Mouse (Mus musculus) ES-E14 (cell line): Measurements from ENCODE around the gene Ric8b. TPM values are rescaled to one million over a fixed set of nuclear protein-coding genes. Genes with fewer than 3 reads are reported as not detected.

ENCODE experiments used
- DNase-seq: peaks from one replicate; pipeline ENCODE4 v3.0.0-alpha.2; 2013; ENCODE audit warnings: low read depth, low spot score
- H3K27ac ChIP-seq: 2 replicates; pipeline ENCODE4 v1.5.1; 2012; ENCODE audit warnings: low read depth, mild to moderate bottlenecking, low read length, moderate library complexity, mixed read lengths; ENCODE audit not compliant: poor library complexity, insufficient read depth, severe bottlenecking
- H3K36me3 ChIP-seq: 2 replicates; pipeline ENCODE4 v1.6.1; 2012; ENCODE audit warnings: mild to moderate bottlenecking, low read length, moderate library complexity, mixed read lengths; ENCODE audit not compliant: control insufficient read depth, poor library complexity, insufficient read depth, severe bottlenecking
- H3K4me1 ChIP-seq, 2 experiments: fragments of 150-350 bp in 1 of 2; sonication (generic) in 1 of 2; 2 replicates each; pipeline ENCODE4 v1.6.1; 2012; ENCODE audit warnings: low read length in 2 of 2, mild to moderate bottlenecking in 1 of 2, mixed read lengths in 1 of 2; ENCODE audit not compliant: control insufficient read depth in 2 of 2, insufficient read depth in 2 of 2, poor library complexity in 1 of 2
- H3K4me3 ChIP-seq, 2 experiments: fragments of 150-350 bp in 1 of 2; sonication (generic) in 1 of 2; 2 replicates each; pipeline ENCODE4 v1.5.1; 2012; ENCODE audit warnings: low read length in 2 of 2, low read depth in 1 of 2, mild to moderate bottlenecking in 1 of 2, mixed read lengths in 1 of 2; ENCODE audit not compliant: insufficient read depth in 1 of 2, poor library complexity in 1 of 2, severe bottlenecking in 1 of 2
- H3K9ac ChIP-seq: 2 replicates; pipeline ENCODE4 v1.6.1; 2012; ENCODE audit warnings: low read depth, mild to moderate bottlenecking, low read length, mixed read lengths; ENCODE audit not compliant: poor library complexity, insufficient read depth, severe bottlenecking
- H3K9me3 ChIP-seq: fragments of 150-350 bp; sonication (generic); 2 replicates; pipeline ENCODE4 v1.6.1; 2012; ENCODE audit warnings: low read depth, mild to moderate bottlenecking, low read length; ENCODE audit not compliant: control insufficient read depth, insufficient read depth
- CHD2 ChIP-seq: IDR thresholded peaks from 2 replicates; pipeline ENCODE4 v1.6.1; 2014; ENCODE audit warnings: mild to moderate bottlenecking, low read depth, low read length, inconsistent platforms
- HCFC1 ChIP-seq: IDR thresholded peaks from 2 replicates; pipeline ENCODE4 v1.6.1; 2012; ENCODE audit warnings: low read length, inconsistent platforms, borderline replicate concordance; ENCODE audit not compliant: insufficient read depth
- MAFK ChIP-seq: IDR thresholded peaks from 2 replicates; pipeline ENCODE4 v1.6.1; 2014; ENCODE audit warnings: mild to moderate bottlenecking, low read depth, low read length, inconsistent platforms; ENCODE audit not compliant: insufficient read depth
- ZC3H11A ChIP-seq: IDR thresholded peaks from 2 replicates; pipeline ENCODE4 v1.6.1; 2012; ENCODE audit warnings: low read depth, mild to moderate bottlenecking, inconsistent platforms, low read length, borderline replicate concordance
- ZNF384 ChIP-seq: IDR thresholded peaks from 2 replicates; pipeline ENCODE4 v1.6.1; 2012; ENCODE audit warnings: low read depth, low read length, inconsistent platforms
- in situ Hi-C, 2 experiments: fragments of 600-800 bp; cut with MboI; formaldehyde crosslinking; loops; one replicate each; pipeline ENCODE4 v1.15.1; 2025; ENCODE audit warnings: low sequenced_read_pairs in 2 of 2, inconsistent platforms in 1 of 2; ENCODE audit not compliant: unreplicated experiment in 2 of 2
- total RNA-seq: library from RNA; depleted of rRNA; stranded (reverse); fragments of 300-350 nt; gene quantifications from 2 replicates; pipeline ENCODE4 v1.2.3, GENCODE M21; 2012; rRNA removed

Gene Ric8b
- total RNA-seq, 1 experiment: 17.2 TPM

GRCm38 (mm10) chr10:85054876-85055275 is 137.5 kb downstream of the Ric8b start:
- no peak overlapping the region for H3K9ac ChIP-seq
- 0 out of 2 replicates have a peak, but pooled peaks cover 1% of the 10 kb centered on the region for H3K9me3 ChIP-seq
- peaks cover 4 to 10% of the 10 kb centered on the region in 2 experiments for H3K4me1 ChIP-seq
- in situ Hi-C loops: no loop called here
- no peak for DNase-seq
- H3K4me3 ChIP-seq: no peak overlapping the region
- peaks cover 3% of the 10 kb centered on the region; the same call in 1 of the 2 replicates for H3K36me3 ChIP-seq
- H3K27ac ChIP-seq: peak overlapping the region; percentile 72; the same call in 1 of the 2 replicates
- TF ChIP-seq ZC3H11A (no peak), HCFC1 (no peak), ZNF384 (no peak), MAFK (no peak), CHD2 (no peak)

Other genes starting within 250 kb of the Ric8b start
- 0.85 and 1.2 TPM in 2 replicates for gene Rfx4, start 161.6 kb upstream of the Ric8b start, total RNA-seq
- 1.2 and 2.0 TPM in 2 replicates for gene Fhl4, start 184.9 kb downstream of the Ric8b start, total RNA-seq
- gene Tmem263, start 185.0 kb downstream of the Ric8b start, total RNA-seq: 13.5 and 20.5 TPM in 2 replicates
- gene Mterf2, start 210.4 kb downstream of the Ric8b start, total RNA-seq: 6.9 and 10.8 TPM in 2 replicates